ENCODE assay signal across 28 mouse cellular contexts in genomic region chr7:28603788-28604187, GRCm38 (mm10). TPM values are rescaled to one million over a fixed set of nuclear protein-coding genes. Genes with fewer than 3 reads are reported as not detected.
DNase-seq lines count a peak whose midpoint lies in the region; ATAC-seq and TF ChIP-seq lines count a peak whose summit lies in the region.
"Not testable (repeated sequence)": the region's sequence is repeated elsewhere in the genome, so short reads cannot be mapped to it uniquely, and the experiment has no call there.
"Had no signal": no experiment of that assay in that cellular context is flagged by ENCODE, and none has a peak within 500 bp of the region (broad histone marks: within the 10 kb centered on the region; RNA-seq: fewer than 3 reads in every experiment).

No protein-coding gene starts in this region.

- not testable (repeated sequence) for H3K4me2 ChIP-seq in hindbrain, postnatal 0 days (ENCODE audit: low read depth, low read length); lung, embryonic 14.5 days; stomach, postnatal 0 days (replicated peaks; ENCODE audit: low read depth)

- DNase-seq in 3T3-L1 (ENCODE audit: low read depth, low spot score) = peak; percentile 28
- DNase-seq in MEL-GATA-1-ER (ENCODE audit: extremely low read depth, low read depth) = peak; percentile 29
- DNase-seq in brain, embryonic 14.5 days (ENCODE audit: low read depth); hindbrain, postnatal 0 days (ENCODE audit: low spot score); layer of hippocampus, adult 2 months (ENCODE audit: low spot score in 2 of 2); stomach, postnatal 0 days (ENCODE audit: low spot score): not testable (repeated sequence)
- DNase-seq in lung, embryonic 14.5 days = peak; percentile 18

- H3K9me3 ChIP-seq in E14TG2a.4 (ENCODE audit: low read length); hindbrain, postnatal 0 days (ENCODE audit: low read length); lung, embryonic 14.5 days (ENCODE audit: low read depth, low read length); stomach, postnatal 0 days (ENCODE audit: control insufficient read depth, low read length): not testable (repeated sequence)

- H3K4me1 ChIP-seq in E14TG2a.4 (replicated peaks; ENCODE audit: low read depth, low read length) = peaks cover 23% of the 10 kb centered on the region
- not testable (repeated sequence) for H3K4me1 ChIP-seq in hindbrain, postnatal 0 days (ENCODE audit: insufficient read depth, low read length); lung, embryonic 14.5 days (ENCODE audit: insufficient read depth); stomach, postnatal 0 days (replicated peaks; ENCODE audit: control insufficient read depth, insufficient read depth)

- TF ChIP-seq EP300 in stomach, postnatal 0 days (optimal IDR thresholded peaks at IDR 0.05) = not testable (repeated sequence)

- H3K9ac ChIP-seq in hindbrain, postnatal 0 days (replicated peaks; ENCODE audit: low read length); lung, embryonic 14.5 days; stomach, postnatal 0 days (ENCODE audit: low read length): not testable (repeated sequence)

- H3K27me3 ChIP-seq in E14TG2a.4 (ENCODE audit: insufficient read depth, low read length); hindbrain, postnatal 0 days (ENCODE audit: insufficient read depth, low read length); lung, embryonic 14.5 days (ENCODE audit: insufficient read depth, low read length); stomach, postnatal 0 days (ENCODE audit: control insufficient read depth, insufficient read depth, low read length): not testable (repeated sequence)

- ATAC-seq in hindbrain, postnatal 0 days; lung, embryonic 14.5 days (ENCODE audit: insufficient read depth); stomach, postnatal 0 days (ENCODE audit: low FRiP score, low TSS enrichment): not testable (repeated sequence)

- not testable (repeated sequence) for H3K27ac ChIP-seq in hindbrain, postnatal 0 days; layer of hippocampus, adult 2 months; lung, embryonic 14.5 days (ENCODE audit: low read depth); stomach, postnatal 0 days (replicated peaks)

- not testable (repeated sequence) for H3K36me3 ChIP-seq in E14TG2a.4 (ENCODE audit: insufficient read depth, low read length); hindbrain, postnatal 0 days (ENCODE audit: insufficient read depth, low read length); lung, embryonic 14.5 days (ENCODE audit: insufficient read depth); stomach, postnatal 0 days (ENCODE audit: control insufficient read depth, insufficient read depth, low read length)

- TF ChIP-seq POLR2A in brain, embryonic 14.5 days (IDR thresholded peaks at IDR 0.05; ENCODE audit: borderline replicate concordance, extremely low read depth, insufficient read depth, insufficient read length, poor library complexity, severe bottlenecking) = not testable (repeated sequence)

- H3K4me3 ChIP-seq in E14TG2a.4 (replicated peaks; ENCODE audit: low read length); hindbrain, postnatal 0 days (ENCODE audit: low read length); layer of hippocampus, adult 2 months; lung, embryonic 14.5 days (ENCODE audit: low read depth, low read length); stomach, postnatal 0 days (ENCODE audit: low read depth, low read length): not testable (repeated sequence)

- TF ChIP-seq CTCF in E14TG2a.4 (conservative IDR thresholded peaks at IDR 0.05; ENCODE audit: low read length) = peak; percentile 43; the same call in 1 of the 2 replicates
- TF ChIP-seq CTCF in brain, embryonic 14.5 days (IDR thresholded peaks at IDR 0.05; ENCODE audit: borderline replicate concordance, extremely low read depth, insufficient read depth, insufficient read length) = peak; percentile 19; the same call in 1 of the 2 replicates
- TF ChIP-seq CTCF in hindbrain, postnatal 0 days (IDR thresholded peaks at IDR 0.05; ENCODE audit: low read depth) = peak; percentile 20; the same call in 1 of the 2 replicates
- TF ChIP-seq CTCF in layer of hippocampus, adult 2 months (conservative IDR thresholded peaks at IDR 0.05) = peak; percentile 52
- peak; percentile 48 for TF ChIP-seq CTCF in lung, embryonic 14.5 days (IDR thresholded peaks at IDR 0.05; ENCODE audit: low read depth)
- TF ChIP-seq CTCF in stomach, postnatal 0 days (IDR thresholded peaks at IDR 0.05; ENCODE audit: low read depth) = peak; percentile 59

- 80% methylated on average over 2 of the region's 2 CpGs for whole genome bisulfite sequencing in hindbrain, postnatal 0 days
- 74% methylated on average over 2 of the region's 2 CpGs for WGBS in lung, embryonic 14.5 days
- 71% methylated on average over 2 of the region's 2 CpGs for WGBS in stomach, postnatal 0 days

RNA-seq across cellular contexts. Expression of gene Pak4, which starts 5.8 kb away (rescaled TPM):
- polyA plus RNA-seq in brain, embryonic 14.5 days (2012; rRNA removed) = 18.9 and 21.3 TPM in 2 replicates
- total RNA-seq in hindbrain, postnatal 0 days (2014; rRNA removed) = 14.8 and 20.3 TPM in 2 replicates
- 13.2 and 14.0 TPM in 2 replicates for polyA plus RNA-seq in hindbrain, postnatal 0 days (2015; fragmentation: Nextera tagmentation; extraction: Ambion mirVana)
- total RNA-seq in layer of hippocampus, adult 2 months (2021) = 10 to 100 TPM; 13.7 to 16.2 TPM
- 46.2 and 52.5 TPM in 2 replicates for polyA plus RNA-seq in lung, embryonic 14.5 days (2014; fragmentation: Nextera tagmentation; extraction: Ambion mirVana)
- polyA plus RNA-seq in stomach, postnatal 0 days (2015; fragmentation: Nextera tagmentation; extraction: Ambion mirVana) = 33.9 and 34.1 TPM in 2 replicates

RNA-seq across cellular contexts. Expression of gene Samd4b, which starts 5.8 kb away (rescaled TPM):
- 83.9 and 92.0 TPM in 2 replicates for polyA plus RNA-seq in brain, embryonic 14.5 days (2012; rRNA removed)
- total RNA-seq in hindbrain, postnatal 0 days (2014; rRNA removed) = 58.8 and 60.5 TPM in 2 replicates
- polyA plus RNA-seq in hindbrain, postnatal 0 days (2015; fragmentation: Nextera tagmentation; extraction: Ambion mirVana) = 17.7 and 19.7 TPM in 2 replicates
- 10 to 100 TPM; 67.8 to 70.1 TPM for total RNA-seq in layer of hippocampus, adult 2 months (2021)
- polyA plus RNA-seq in lung, embryonic 14.5 days (2014; fragmentation: Nextera tagmentation; extraction: Ambion mirVana) = 27.9 and 34.0 TPM in 2 replicates
- polyA plus RNA-seq in stomach, postnatal 0 days (2015; fragmentation: Nextera tagmentation; extraction: Ambion mirVana) = 9.8 and 12.0 TPM in 2 replicates

RNA-seq across cellular contexts. Expression of gene Acp7, which starts 27.3 kb away (rescaled TPM):
- 0.11 and 0.30 TPM in 2 replicates for polyA plus RNA-seq in brain, embryonic 14.5 days (2012; rRNA removed)
- total RNA-seq in hindbrain, postnatal 0 days (2014; rRNA removed) = 0.25 and 1.2 TPM in 2 replicates
- 0.28 and 0.56 TPM in 2 replicates for polyA plus RNA-seq in hindbrain, postnatal 0 days (2015; fragmentation: Nextera tagmentation; extraction: Ambion mirVana)
- 1 to 10 TPM; 1.2 to 2.2 TPM for total RNA-seq in layer of hippocampus, adult 2 months (2021)
- polyA plus RNA-seq in lung, embryonic 14.5 days (2014; fragmentation: Nextera tagmentation; extraction: Ambion mirVana) = not detected in 2 replicates
- polyA plus RNA-seq in stomach, postnatal 0 days (2015; fragmentation: Nextera tagmentation; extraction: Ambion mirVana) = 10.9 and 12.4 TPM in 2 replicates
- total RNA-seq: adrenal gland, adult 18-20 months; adrenal gland, postnatal 25 days; gastrocnemius, postnatal 10 days; heart, postnatal 25 days; megakaryocyte, adult 5-6 weeks had no signal
- polyA plus RNA-seq: embryonic facial prominence, embryonic 10.5 days; forebrain, embryonic 12.5 days; gonadal fat pad, adult 2 months; heart, embryonic 14.5 days; hindbrain, embryonic 11.5 days; intestine, embryonic 16.5 days; kidney, embryonic 14.5 days; limb, embryonic 13.5 days; liver, embryonic 12.5 days; midbrain, embryonic 11.5 days; myocyte; neural tube, embryonic 12.5 days; Patski had no signal

RNA-seq across cellular contexts. Expression of gene Nccrp1, which starts 56.7 kb away (rescaled TPM):
- polyA plus RNA-seq in brain, embryonic 14.5 days (2012; rRNA removed) = 0.08 and 0.11 TPM in 2 replicates
- not detected in 2 replicates for total RNA-seq in hindbrain, postnatal 0 days (2014; rRNA removed)
- polyA plus RNA-seq in hindbrain, postnatal 0 days (2015; fragmentation: Nextera tagmentation; extraction: Ambion mirVana) = 0.34 TPM in 2 replicates
- total RNA-seq in layer of hippocampus, adult 2 months (2021) = under 1 TPM; 0.23 to 0.47 TPM
- not detected in 2 replicates for polyA plus RNA-seq in lung, embryonic 14.5 days (2014; fragmentation: Nextera tagmentation; extraction: Ambion mirVana)
- polyA plus RNA-seq in stomach, postnatal 0 days (2015; fragmentation: Nextera tagmentation; extraction: Ambion mirVana) = 20.1 and 27.2 TPM in 2 replicates
- total RNA-seq: adrenal gland, adult 18-20 months; adrenal gland, postnatal 25 days; gastrocnemius, postnatal 10 days; heart, postnatal 25 days had no signal
- polyA plus RNA-seq: embryonic facial prominence, embryonic 10.5 days; forebrain, embryonic 12.5 days; forebrain, postnatal 0 days; heart, embryonic 14.5 days; hindbrain, embryonic 11.5 days; hindbrain, embryonic 16.5 days; kidney, embryonic 14.5 days; limb, embryonic 13.5 days; liver, embryonic 12.5 days; midbrain, embryonic 11.5 days; neural tube, embryonic 12.5 days; Patski had no signal
